ENCODE assay signal across 16 mouse cellular contexts in genomic region chr6:147646401-147646968, GRCm38 (mm10).
"Had no signal": no experiment of that assay in that cellular context is flagged by ENCODE, and none has a peak within 500 bp of the region (broad histone marks: within the 10 kb centered on the region; RNA-seq: fewer than 3 reads in every experiment).

No protein-coding gene starts in this region.

- H3K4me3 ChIP-seq: limb, embryonic 12.5 days; liver, embryonic 13.5 days; lung, embryonic 15.5 days; megakaryocyte, embryonic 14.5 days; midbrain, embryonic 15.5 days; neural tube, embryonic 12.5 days had no signal

- H3K4me2 ChIP-seq: limb, embryonic 12.5 days; liver, embryonic 13.5 days; lung, embryonic 15.5 days; midbrain, embryonic 11.5 days; midbrain, embryonic 15.5 days; neural tube, embryonic 12.5 days had no signal

- ATAC-seq: liver, postnatal 0 days; midbrain, embryonic 15.5 days had no signal

- H3K36me3 ChIP-seq: limb, embryonic 12.5 days; liver, embryonic 13.5 days; lung, embryonic 15.5 days; midbrain, embryonic 15.5 days; neural tube, embryonic 12.5 days had no signal

- H3K27me3 ChIP-seq: limb, embryonic 12.5 days; liver, embryonic 13.5 days; lung, embryonic 15.5 days; midbrain, embryonic 15.5 days; neural tube, embryonic 12.5 days had no signal

- DNase-seq: kidney, adult 9 months; layer of hippocampus, postnatal 36 days; liver; liver, embryonic 13.5 days; liver, postnatal 0 days; lung, postnatal 14 days; spleen, adult 18-20 months; thymus, adult 18-20 months; thymus, postnatal 14 days had no signal

- H3K27ac ChIP-seq: limb, embryonic 12.5 days; liver, embryonic 13.5 days; lung, embryonic 15.5 days; macrophage; midbrain, embryonic 15.5 days; neural tube, embryonic 12.5 days had no signal

- H3K9me3 ChIP-seq: limb, embryonic 12.5 days; liver, embryonic 13.5 days; lung, embryonic 15.5 days; megakaryocyte, embryonic 14.5 days; midbrain, embryonic 15.5 days; neural tube, embryonic 12.5 days had no signal

- H3K9ac ChIP-seq: limb, embryonic 12.5 days; liver, embryonic 13.5 days; liver, postnatal 0 days; lung, embryonic 15.5 days; midbrain, embryonic 15.5 days; neural tube, embryonic 12.5 days had no signal

- H3K4me1 ChIP-seq: liver, embryonic 13.5 days; lung, embryonic 15.5 days; midbrain, embryonic 15.5 days; neural tube, embryonic 12.5 days had no signal
